Mouse (Mus musculus) G1E (cell line): ENCODE results near the gene Cfap43.

Experiments used
- CTCF ChIP-seq: IDR thresholded peaks from 2 replicates; pipeline ENCODE4 v1.5.1; 2012; ENCODE audit warnings: low read depth, low read length, inconsistent platforms, mixed read lengths
- GATA1 ChIP-seq: IDR thresholded peaks from 2 replicates; pipeline ENCODE4 v1.6.1; 2012; ENCODE audit warnings: borderline replicate concordance, low read length, inconsistent platforms, mixed read lengths
- GATA2 ChIP-seq: IDR thresholded peaks from 2 replicates; pipeline ENCODE4 v1.6.1; 2012; ENCODE audit warnings: low read depth, low read length, inconsistent platforms, borderline replicate concordance
- POLR2AphosphoS5 ChIP-seq: IDR thresholded peaks from 2 replicates; pipeline ENCODE4 v1.6.1; 2012; ENCODE audit warnings: low read depth, low read length, inconsistent platforms; ENCODE audit not compliant: insufficient replicate concordance
- TAL1 ChIP-seq: conservative IDR thresholded peaks from 2 replicates; pipeline ENCODE4 v1.6.1; 2012; ENCODE audit warnings: low read depth, low read length, inconsistent platforms, mixed read lengths

DNA sequence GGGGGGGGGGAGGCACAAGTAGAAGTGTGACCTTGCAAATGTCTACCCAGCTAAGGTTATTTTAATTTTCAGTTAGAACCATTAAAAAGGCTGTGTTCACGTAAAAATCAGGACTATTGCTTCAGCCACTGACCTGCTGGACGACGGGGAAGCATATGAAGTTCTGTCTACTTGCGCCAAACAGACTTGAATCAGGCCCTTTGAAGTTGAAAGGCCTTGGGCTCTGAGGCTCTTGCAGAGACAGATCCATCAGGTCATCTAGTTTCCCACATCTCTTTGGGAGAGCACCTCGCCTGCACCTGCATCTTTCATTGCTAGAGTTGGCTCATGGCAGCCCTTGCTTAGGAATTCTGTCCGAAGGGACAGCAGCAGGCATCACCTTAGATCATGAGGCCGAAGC is 5.7 kb downstream of the Cfap43 start:
- TF ChIP-seq CTCF, result no peak
- TF ChIP-seq GATA1, result no peak
- TF ChIP-seq POLR2AphosphoS5, result no peak
- no peak for TF ChIP-seq TAL1
- no peak for TF ChIP-seq GATA2
